Mouse (Mus musculus): ENCODE measurements around the gene Invs.
"Not testable (repeated sequence)": the region's sequence is repeated elsewhere in the genome, so short reads cannot be mapped to it uniquely, and the experiment has no call there.

DNA sequence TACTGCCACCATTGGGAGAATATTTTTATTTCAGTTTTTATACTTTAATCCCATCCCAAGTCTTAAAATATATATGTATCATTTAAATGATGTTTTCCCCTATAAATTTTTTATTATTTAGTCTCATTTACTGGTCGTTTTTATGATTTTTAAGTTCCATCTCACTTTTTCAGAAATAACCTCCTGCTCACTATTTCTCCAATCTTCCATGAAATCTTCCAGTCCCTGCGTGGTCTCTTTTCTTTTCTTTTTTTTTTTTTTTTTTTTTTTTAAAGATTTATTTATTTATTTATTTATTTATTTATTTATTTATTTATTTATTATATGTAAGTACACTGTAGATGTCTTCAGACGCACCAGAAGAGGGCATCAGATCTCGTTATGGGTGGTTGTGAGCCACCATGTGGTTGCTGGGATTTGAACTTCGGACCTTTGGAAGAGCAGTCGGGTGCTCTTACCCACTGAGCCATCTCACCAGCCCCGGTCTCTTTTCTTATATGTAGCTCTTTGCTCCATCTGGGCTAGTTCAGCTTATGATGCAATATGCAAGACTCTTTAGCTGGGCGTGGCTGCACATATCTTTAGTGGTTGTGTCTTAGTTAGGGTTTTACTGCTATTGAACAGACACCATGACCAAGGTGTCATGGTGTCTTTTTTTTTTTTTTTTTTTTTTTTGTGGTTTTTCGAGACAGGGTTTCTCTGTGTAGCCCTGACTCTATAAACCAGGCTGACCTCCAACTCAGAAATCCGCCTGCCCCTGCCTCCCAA, 126.3 kb downstream of the Invs start:
- not testable (repeated sequence) for TF ChIP-seq CTCF (IDR thresholded peaks at IDR 0.05; ENCODE audit: borderline replicate concordance, control insufficient read depth, extremely low read depth, insufficient read depth, low read length, poor library complexity); POLR2A (IDR thresholded peaks at IDR 0.05; ENCODE audit: control insufficient read depth, extremely low read depth, insufficient read depth, low read length, poor library complexity)

Data from thymus, adult 2 months (tissue).